18 mouse cellular contexts compared by ENCODE assay signal in the genomic region with DNA sequence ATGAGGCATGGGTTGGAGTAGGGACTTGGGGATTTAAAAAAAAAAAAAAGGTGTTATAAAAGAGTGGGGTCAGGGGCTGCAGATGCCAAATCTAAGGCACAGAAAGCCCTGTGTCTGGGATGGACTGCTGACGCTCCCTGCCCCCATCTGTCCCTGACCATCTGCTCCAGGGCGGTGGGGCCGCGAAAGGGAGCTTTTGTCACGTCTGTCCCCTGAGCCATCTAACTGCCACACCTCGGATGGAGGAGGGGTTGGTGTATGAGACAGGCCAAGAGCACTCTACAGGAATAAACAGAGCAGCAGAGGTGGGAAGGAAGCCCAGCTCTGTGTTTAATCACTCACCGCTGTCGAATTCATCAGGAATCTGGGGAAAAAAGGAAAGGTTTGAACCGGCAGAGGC. TPM values are rescaled to one million over a fixed set of nuclear protein-coding genes. Genes with fewer than 3 reads are reported as not detected.
A peak's percentile ranks its signal among the peaks of the same experiment; 100 is the strongest.
DNase-seq lines count a peak whose midpoint lies in the region; ATAC-seq lines count a peak whose summit lies in the region.
"Had no signal": no experiment of that assay in that cellular context is flagged by ENCODE, and none has a peak within 500 bp of the region (broad histone marks: within the 10 kb centered on the region; RNA-seq: fewer than 3 reads in every experiment).

No protein-coding gene starts in this region.

- peak overlapping the region; percentile 99; the same call in 1 of the 2 replicates for H3K4me3 ChIP-seq in kidney, embryonic 15.5 days (replicated peaks)
- H3K4me3 ChIP-seq in neural tube, embryonic 11.5 days (ENCODE audit: low read depth, low read length) = 0 out of 2 replicates have a peak overlapping the region, but pooled peaks have one; percentile 4

- H3K27ac ChIP-seq in kidney, embryonic 15.5 days = no peak overlapping the region
- peak overlapping the region; percentile 60 for H3K27ac ChIP-seq in neural tube, embryonic 11.5 days (ENCODE audit: low read depth, low read length)
- H3K27ac ChIP-seq: embryonic facial prominence, embryonic 12.5 days; kidney, postnatal 0 days; macrophage had no signal

- ATAC-seq in kidney, embryonic 15.5 days (replicated peaks; ENCODE audit: low FRiP score) = no peak
- no peak; the same call in 1 of the 2 replicates for ATAC-seq in neural tube, embryonic 11.5 days (ENCODE audit: insufficient read depth, low FRiP score, low TSS enrichment)
- no peak for ATAC-seq in erythroblast, adult 5-6 weeks (replicated peaks; ENCODE audit: low FRiP score, poor library complexity, severe bottlenecking)

- peaks cover 64% of the 10 kb centered on the region for H3K36me3 ChIP-seq in kidney, embryonic 15.5 days
- H3K36me3 ChIP-seq in neural tube, embryonic 11.5 days (ENCODE audit: control insufficient read depth, insufficient read depth, low read length) = peaks cover 18% of the 10 kb centered on the region

- H3K4me1 ChIP-seq in kidney, embryonic 15.5 days = peaks cover 25% of the 10 kb centered on the region
- peaks cover 9% of the 10 kb centered on the region for H3K4me1 ChIP-seq in neural tube, embryonic 11.5 days (ENCODE audit: control insufficient read depth, insufficient read depth, low read length)

- H3K4me2 ChIP-seq in kidney, embryonic 15.5 days = no peak overlapping the region
- H3K4me2 ChIP-seq in neural tube, embryonic 11.5 days (ENCODE audit: low read depth) = peak overlapping the region; percentile 23

- no peaks in the 10 kb centered on the region for H3K27me3 ChIP-seq in kidney, embryonic 15.5 days
- H3K27me3 ChIP-seq in neural tube, embryonic 11.5 days (ENCODE audit: control insufficient read depth, insufficient read depth, low read length) = no peaks in the 10 kb centered on the region
- H3K27me3 ChIP-seq: embryonic facial prominence, embryonic 12.5 days had no signal

- peak; percentile 55 to 56 for DNase-seq in cerebellum, postnatal 14 days
- DNase-seq in cerebellum, adult 18-20 months = no peak
- no peak for DNase-seq in kidney, postnatal 10 days
- DNase-seq in embryo, embryonic 10.5 days (ENCODE audit: low spot score) = peak; percentile 45
- peak; percentile 61 for DNase-seq in neural tube, embryonic 11.5 days (ENCODE audit: low spot score)
- DNase-seq in left cerebral cortex, adult 9 months (ENCODE audit: low spot score in 2 of 2) = no peak
- DNase-seq: cerebellum, adult 2 months; lung, adult 2 months; thymus, postnatal 4 days had no signal

- no peak overlapping the region for H3K9ac ChIP-seq in kidney, embryonic 15.5 days
- H3K9ac ChIP-seq in neural tube, embryonic 11.5 days (ENCODE audit: low read length) = no peak overlapping the region
- H3K9ac ChIP-seq: embryonic facial prominence, embryonic 12.5 days had no signal

- 30% methylated on average over 9 of the region's 9 CpGs for whole genome bisulfite sequencing in kidney, embryonic 15.5 days
- 47% methylated on average over 9 of the region's 9 CpGs for WGBS in neural tube, embryonic 11.5 days

- H3K9me3 ChIP-seq in kidney, embryonic 15.5 days (replicated peaks) = no peaks in the 10 kb centered on the region
- H3K9me3 ChIP-seq in neural tube, embryonic 11.5 days (ENCODE audit: control insufficient read depth, low read length) = no peaks in the 10 kb centered on the region
- H3K9me3 ChIP-seq: embryonic facial prominence, embryonic 12.5 days had no signal

RNA-seq across cellular contexts. Expression of a gene that starts 2.1 kb away (rescaled TPM):
- polyA plus RNA-seq in kidney, embryonic 15.5 days (2015; fragmentation: Nextera tagmentation; extraction: Ambion mirVana) = 154 and 160 TPM in 2 replicates
- polyA plus RNA-seq in neural tube, embryonic 11.5 days (2014; fragmentation: Nextera tagmentation; extraction: Ambion mirVana) = 199 and 219 TPM in 2 replicates
- total RNA-seq in erythroblast, adult 5-6 weeks (2015; ENCODE audit: low replicate concordance) = 6.3 and 13.2 TPM in 2 replicates
- 6.7 and 9.4 TPM in 2 replicates for total RNA-seq in erythroblast, adult 5-6 weeks (2017; ENCODE audit: low replicate concordance)

RNA-seq across cellular contexts. Expression of a gene that starts 7.7 kb away (rescaled TPM):
- polyA plus RNA-seq in kidney, embryonic 15.5 days (2015; fragmentation: Nextera tagmentation; extraction: Ambion mirVana) = 0.52 and 0.63 TPM in 2 replicates
- polyA plus RNA-seq in neural tube, embryonic 11.5 days (2014; fragmentation: Nextera tagmentation; extraction: Ambion mirVana) = 69.8 and 79.0 TPM in 2 replicates
- not detected in 2 replicates for total RNA-seq in erythroblast, adult 5-6 weeks (2015; ENCODE audit: low replicate concordance)
- not detected in 2 replicates for total RNA-seq in erythroblast, adult 5-6 weeks (2017; ENCODE audit: low replicate concordance)
- total RNA-seq: gastrocnemius, postnatal 4 days had no signal
- polyA plus RNA-seq: macrophage had no signal

RNA-seq across cellular contexts. Expression of a gene that starts 18.8 kb away (rescaled TPM):
- 0.42 and 0.57 TPM in 2 replicates for polyA plus RNA-seq in kidney, embryonic 15.5 days (2015; fragmentation: Nextera tagmentation; extraction: Ambion mirVana)
- polyA plus RNA-seq in neural tube, embryonic 11.5 days (2014; fragmentation: Nextera tagmentation; extraction: Ambion mirVana) = 0.45 and 0.66 TPM in 2 replicates
- not detected in 2 replicates for total RNA-seq in erythroblast, adult 5-6 weeks (2015; ENCODE audit: low replicate concordance)
- not detected in 2 replicates for total RNA-seq in erythroblast, adult 5-6 weeks (2017; ENCODE audit: low replicate concordance)
- total RNA-seq: adrenal gland, adult 18-20 months; gastrocnemius, postnatal 4 days had no signal
- polyA plus RNA-seq: embryonic facial prominence, embryonic 12.5 days; heart, embryonic 16.5 days; limb, embryonic 11.5 days; lung, adult 2 months; macrophage had no signal

RNA-seq across cellular contexts. Expression of a gene that starts 28.8 kb away (rescaled TPM):
- polyA plus RNA-seq in kidney, embryonic 15.5 days (2015; fragmentation: Nextera tagmentation; extraction: Ambion mirVana) = 91.0 and 104 TPM in 2 replicates
- 89.7 and 101 TPM in 2 replicates for polyA plus RNA-seq in neural tube, embryonic 11.5 days (2014; fragmentation: Nextera tagmentation; extraction: Ambion mirVana)
- total RNA-seq in erythroblast, adult 5-6 weeks (2015; ENCODE audit: low replicate concordance) = 15.9 and 18.6 TPM in 2 replicates
- total RNA-seq in erythroblast, adult 5-6 weeks (2017; ENCODE audit: low replicate concordance) = 21.6 and 24.4 TPM in 2 replicates

RNA-seq across cellular contexts. Expression of a gene that starts 32.2 kb away (rescaled TPM):
- polyA plus RNA-seq in kidney, embryonic 15.5 days (2015; fragmentation: Nextera tagmentation; extraction: Ambion mirVana) = 11.4 and 11.6 TPM in 2 replicates
- 17.1 and 19.0 TPM in 2 replicates for polyA plus RNA-seq in neural tube, embryonic 11.5 days (2014; fragmentation: Nextera tagmentation; extraction: Ambion mirVana)
- 0.58 TPM in 1 of 2 replicates, not detected in the other for total RNA-seq in erythroblast, adult 5-6 weeks (2015; ENCODE audit: low replicate concordance)
- 1.7 and 3.0 TPM in 2 replicates for total RNA-seq in erythroblast, adult 5-6 weeks (2017; ENCODE audit: low replicate concordance)

Comparison
In these comparisons a context has a peak if more than half of its experiments do, and no peak if none do; other contexts are left out.
1. DNase-seq: peak in cerebellum, postnatal 14 days (2 of 2), embryo, embryonic 10.5 days (single experiment) and neural tube, embryonic 11.5 days (single experiment); none in cerebellum, adult 18-20 months (0 of 2), kidney, postnatal 10 days (single experiment) and left cerebral cortex, adult 9 months (0 of 2).
2. RNA of a gene that starts 7.7 kb away (polyA plus RNA-seq): 69.8 to 79.0 TPM in neural tube, embryonic 11.5 days; 0.52 to 0.63 TPM in kidney, embryonic 15.5 days; every median in the first group is over 10 times any median in the second.